Mouse (Mus musculus): ENCODE measurements at regions not wholly inside any gene's neighbourhood (a gene's known extent, or its start where the extent isn't known, plus 50 kb on each side); places are given as distances from the start of the nearest gene placed in this dataset.

DNA sequence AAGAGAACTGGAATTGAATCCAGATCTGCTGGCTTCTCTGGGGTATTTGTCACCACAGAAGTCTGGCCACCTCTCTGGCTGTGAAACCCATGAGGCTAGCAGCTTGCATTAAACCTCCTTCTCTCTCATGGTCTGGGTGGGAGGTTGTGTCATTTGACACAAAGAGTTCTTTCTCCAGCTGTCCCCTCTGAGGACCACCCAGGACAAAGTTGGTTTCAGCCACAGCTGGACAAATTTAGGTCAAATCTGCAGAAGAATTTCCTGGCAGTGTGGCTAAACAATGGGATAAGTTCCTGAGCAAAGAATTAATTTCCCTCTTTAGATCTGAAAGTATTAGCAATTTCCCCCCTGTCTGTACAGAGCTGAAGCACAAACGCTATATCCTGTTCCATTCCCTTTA lies 73.9 kb upstream of the Trib2 start:
- DNase-seq (ENCODE audit: low spot score in 2 of 2) = no peak

DNA sequence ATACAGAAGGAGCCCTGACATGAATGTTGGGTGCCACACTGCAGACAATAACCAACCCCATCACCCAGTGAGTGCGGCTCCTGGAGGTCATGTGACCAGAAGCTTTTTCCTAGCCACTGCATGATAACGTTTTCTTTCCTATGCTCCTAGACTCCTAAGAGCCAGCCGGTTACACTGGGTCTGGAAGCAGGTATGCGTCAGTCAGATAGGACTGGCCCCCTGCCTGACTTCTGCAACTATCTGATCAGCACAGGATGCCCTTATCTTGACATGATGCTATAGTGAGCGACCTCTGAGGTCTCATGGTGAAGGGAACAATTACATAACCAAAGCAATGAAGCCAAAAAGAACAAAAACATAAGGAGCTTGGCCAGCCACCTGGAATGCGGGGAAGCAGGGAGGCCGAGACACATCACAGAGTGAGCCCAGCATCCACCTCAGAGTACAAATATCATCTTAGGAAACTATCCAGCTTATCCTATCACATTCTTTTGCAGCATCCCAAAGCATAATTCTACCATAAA lies 63.2 kb upstream of the Trib2 start:
- no peak for DNase-seq (ENCODE audit: low spot score in 2 of 2)

Data from layer of hippocampus, adult 18-20 months (tissue).